Mouse (Mus musculus): ENCODE results near the gene Rmi2. TPM values are rescaled to one million over a fixed set of nuclear protein-coding genes. Genes with fewer than 3 reads are reported as not detected.

Rmi2 gene
- total and polyA plus RNA-seq, 3 experiments, result 2.8 to 8.0 TPM; not detected in 1

GRCm38 (mm10) chr16:10843486-10844318 is 8.8 kb downstream of the Rmi2 start:
- Histone ChIP-seq H3K27ac (ENCODE audit: control insufficient read depth, low read depth, low read length) (no peak overlapping the region), H3K4me1 (ENCODE audit: control insufficient read depth in 1 of 2, insufficient read depth in 2 of 2, low read length in 2 of 2) (peaks cover 0 to 10% of the 10 kb centered on the region in 2 experiments; a peak in 2 of 4 replicates), H3K9ac (ENCODE audit: control insufficient read depth, low read depth, low read length, poor library complexity, severe bottlenecking) (no peak overlapping the region), H3K27me3 (ENCODE audit: control insufficient read depth in 1 of 2, insufficient read depth in 2 of 2, low read length in 2 of 2) (no peaks in the 10 kb centered on the region), H3K79me2 (ENCODE audit: control insufficient read depth, insufficient read depth, low read length, poor library complexity) (no peaks in the 10 kb centered on the region), H3K36me3 (ENCODE audit: control insufficient read depth in 1 of 2, insufficient read depth in 2 of 2, low read length in 2 of 2) (0 out of 4 replicates have a peak, but pooled peaks cover 0 to 3% of the 10 kb centered on the region in 2 experiments), H3K4me3 (ENCODE audit: control insufficient read depth in 1 of 2, insufficient read depth in 1 of 2, low read depth in 2 of 2, low read length in 2 of 2) (peak overlapping the region; percentile 28 to 32; a peak in 3 of 4 replicates), H3K9me3 (replicated peaks; ENCODE audit: insufficient read depth, low read length) (no peaks in the 10 kb centered on the region)
- TF ChIP-seq USF1 (IDR thresholded peaks at IDR 0.05; ENCODE audit: low read depth, low read length), result no peak
- peak; percentile 82 for TF ChIP-seq ETS1 (IDR thresholded peaks at IDR 0.05; ENCODE audit: low read depth, low read length)
- peak; percentile 76 for TF ChIP-seq GATA1 (IDR thresholded peaks at IDR 0.05; ENCODE audit: low read depth, low read length)
- TF ChIP-seq TAL1 (IDR thresholded peaks at IDR 0.05; ENCODE audit: low read length), result peak; percentile 73
- TF ChIP-seq MAZ (IDR thresholded peaks at IDR 0.05; ENCODE audit: low read depth, low read length), result peak; percentile 69; the same call in 1 of the 2 replicates
- TF ChIP-seq BHLHE40 (IDR thresholded peaks at IDR 0.05; ENCODE audit: borderline replicate concordance, low read depth, low read length), result peak; percentile 79; the same call in 1 of the 2 replicates
- TF ChIP-seq MAX (IDR thresholded peaks at IDR 0.05; ENCODE audit: low read length), result no peak
- TF ChIP-seq ZC3H11A (IDR thresholded peaks at IDR 0.05; ENCODE audit: low read depth, low read length), result no peak
- TF ChIP-seq TCF12 (IDR thresholded peaks at IDR 0.05; ENCODE audit: low read depth, low read length), result peak; percentile 65
- TF ChIP-seq MAFK (IDR thresholded peaks at IDR 0.05; ENCODE audit: borderline replicate concordance, low read depth, low read length), result peak; percentile 24; the same call in 1 of the 2 replicates
- peak; percentile 99 for TF ChIP-seq RCOR1 (IDR thresholded peaks at IDR 0.05; ENCODE audit: low read depth, low read length)
- peak; percentile 65 for TF ChIP-seq SIN3A (IDR thresholded peaks at IDR 0.05; ENCODE audit: low read length)
- TF ChIP-seq EP300 (IDR thresholded peaks at IDR 0.05; ENCODE audit: low read depth in 1 of 2, low read length in 2 of 2), result peak; percentile 57 to 73
- no peak for TF ChIP-seq CHD2 (IDR thresholded peaks at IDR 0.05; ENCODE audit: low read length)
- no peak for TF ChIP-seq MYB (IDR thresholded peaks at IDR 0.05; ENCODE audit: low read depth, low read length)
- DNase-seq (ENCODE audit: low read depth, low spot score), result peak; percentile 90

DNA sequence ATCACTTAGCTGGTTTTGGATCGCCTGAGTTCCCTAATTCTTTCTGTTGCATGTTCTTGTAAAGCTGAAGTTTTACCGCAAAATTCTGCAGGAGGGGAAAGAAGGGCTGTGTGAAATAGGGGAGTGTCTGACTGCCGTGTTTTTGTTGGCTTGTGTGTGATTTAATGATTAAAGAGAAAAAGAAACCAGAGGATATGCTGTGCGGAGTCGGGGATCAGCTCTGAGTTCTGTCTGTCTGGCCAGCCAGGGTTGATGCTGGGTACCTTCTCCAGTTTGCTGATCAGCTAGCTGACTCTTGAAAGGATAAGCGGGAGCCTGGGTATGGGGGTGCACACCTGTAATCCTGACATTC is 9.4 kb downstream of the Rmi2 start:
- H3K4me1 ChIP-seq (ENCODE audit: control insufficient read depth in 1 of 2, insufficient read depth in 2 of 2, low read length in 2 of 2), result peaks cover 0 to 10% of the 10 kb centered on the region in 2 experiments; a peak in 2 of 4 replicates
- H3K9me3 ChIP-seq (replicated peaks; ENCODE audit: insufficient read depth, low read length), result no peaks in the 10 kb centered on the region
- no peaks in the 10 kb centered on the region for H3K27me3 ChIP-seq (ENCODE audit: control insufficient read depth in 1 of 2, insufficient read depth in 2 of 2, low read length in 2 of 2)
- H3K79me2 ChIP-seq (ENCODE audit: control insufficient read depth, insufficient read depth, low read length, poor library complexity), result no peaks in the 10 kb centered on the region
- H3K36me3 ChIP-seq (ENCODE audit: control insufficient read depth in 1 of 2, insufficient read depth in 2 of 2, low read length in 2 of 2), result 0 out of 4 replicates have a peak, but pooled peaks cover 0 to 3% of the 10 kb centered on the region in 2 experiments
- H3K27ac ChIP-seq (ENCODE audit: control insufficient read depth, low read depth, low read length), result no peak overlapping the region
- H3K9ac ChIP-seq (ENCODE audit: control insufficient read depth, low read depth, low read length, poor library complexity, severe bottlenecking), result no peak overlapping the region
- TF ChIP-seq ETS1 (IDR thresholded peaks at IDR 0.05; ENCODE audit: low read depth, low read length) (no peak), HCFC1 (IDR thresholded peaks at IDR 0.05; ENCODE audit: low read depth, low read length) (no peak), MEF2A (IDR thresholded peaks at IDR 0.05; ENCODE audit: extremely low read depth, insufficient replicate concordance, low read depth, low read length, poor library complexity, severe bottlenecking) (no peak), POLR2AphosphoS5 (IDR thresholded peaks at IDR 0.05; ENCODE audit: borderline replicate concordance, low read depth, low read length) (no peak), BHLHE40 (IDR thresholded peaks at IDR 0.05; ENCODE audit: borderline replicate concordance, low read depth, low read length) (no peak), NELFE (IDR thresholded peaks at IDR 0.05; ENCODE audit: low read depth, low read length) (no peak), MAZ (IDR thresholded peaks at IDR 0.05; ENCODE audit: low read depth, low read length) (no peak), UBTF (IDR thresholded peaks at IDR 0.05; ENCODE audit: borderline replicate concordance, insufficient read depth, low read depth, low read length) (no peak), CHD2 (IDR thresholded peaks at IDR 0.05; ENCODE audit: low read length) (no peak), USF1 (IDR thresholded peaks at IDR 0.05; ENCODE audit: low read depth, low read length) (no peak), ZMIZ1 (IDR thresholded peaks at IDR 0.05; ENCODE audit: low read depth, low read length) (no peak), GATA1 (IDR thresholded peaks at IDR 0.05; ENCODE audit: low read depth, low read length) (no peak), RAD21 (IDR thresholded peaks at IDR 0.05; ENCODE audit: low read depth, low read length) (no peak)
- peak overlapping the region; percentile 28 to 32; a peak in 3 of 4 replicates for H3K4me3 ChIP-seq (ENCODE audit: control insufficient read depth in 1 of 2, insufficient read depth in 1 of 2, low read depth in 2 of 2, low read length in 2 of 2)
- no peak for DNase-seq (ENCODE audit: low read depth, low spot score)
